Mouse (Mus musculus) induced T-regulatory cell, adult 2 months (primary cell): ENCODE results near the gene Cog6.

Source experiments
- DNase-seq: peaks from one replicate; pipeline ENCODE4 v3.0.0-alpha.2; 2012; ENCODE audit warnings: low read depth

Cog6 gene

GRCm38 (mm10) chr3:53016436-53017340 lies at the start of gene Cog6:
Cog6 (minus strand) TSS chr3:53017237.
- DNase-seq = peak; percentile 94

GRCm38 (mm10) chr3:53066095-53066372 lies 49.0 kb upstream of the Cog6 start:
- DNase-seq = no peak

- DNase-seq = no peak
These were observed 48.4 kb upstream of the Cog6 start for GRCm38 (mm10) chr3:53065267-53066094.

DNA sequence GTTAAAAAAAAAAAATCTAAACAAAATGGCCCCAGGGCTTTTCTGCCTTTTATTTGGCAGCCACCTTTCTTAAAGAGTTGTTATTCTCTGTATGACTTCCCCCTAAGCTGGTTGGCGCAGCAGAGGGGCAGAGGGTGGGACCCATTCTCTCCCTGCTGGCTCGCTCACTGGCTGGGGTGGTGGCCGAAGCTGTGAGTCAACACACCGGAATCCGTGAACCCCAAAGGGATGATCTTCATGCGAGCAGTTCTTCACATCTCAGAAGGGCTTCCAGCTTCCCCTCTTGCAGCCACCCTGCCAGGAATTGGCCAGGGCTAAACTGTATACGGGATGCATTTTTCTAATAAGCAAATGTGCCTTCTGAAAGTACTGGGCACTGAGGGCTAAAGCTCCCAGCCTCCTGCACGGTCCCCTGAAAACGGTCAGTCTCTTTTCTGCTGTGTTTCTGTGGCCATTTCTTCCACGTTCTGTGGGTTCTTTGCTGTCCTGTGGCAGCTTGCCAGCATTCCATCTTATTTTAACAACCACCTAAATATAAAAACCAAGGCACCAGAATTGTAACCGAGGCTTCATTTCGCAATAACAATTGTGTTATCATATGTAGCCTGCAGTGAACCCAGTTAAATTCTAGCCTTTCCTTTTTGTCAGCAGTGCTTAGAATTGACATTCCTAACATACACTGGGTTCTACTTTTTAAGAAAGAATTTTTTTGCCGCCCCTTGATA lies 46.5 kb upstream of the Cog6 start:
- DNase-seq = no peak

- DNase-seq = no peak
These were observed 42.9 kb upstream of the Cog6 start for GRCm38 (mm10) chr3:53059959-53060358.

GRCm38 (mm10) chr3:53056430-53056829 lies 39.4 kb upstream of the Cog6 start:
- DNase-seq = no peak

GRCm38 (mm10) chr3:53052385-53052784 lies 35.3 kb upstream of the Cog6 start:
- no peak for DNase-seq

- no peak for DNase-seq
These were observed 29.3 kb upstream of the Cog6 start for GRCm38 (mm10) chr3:53046371-53046770.

- no peak for DNase-seq
These were observed 28.7 kb upstream of the Cog6 start for GRCm38 (mm10) chr3:53045697-53046096.

GRCm38 (mm10) chr3:53044682-53045299 lies 27.8 kb upstream of the Cog6 start:
- DNase-seq = no peak

DNA sequence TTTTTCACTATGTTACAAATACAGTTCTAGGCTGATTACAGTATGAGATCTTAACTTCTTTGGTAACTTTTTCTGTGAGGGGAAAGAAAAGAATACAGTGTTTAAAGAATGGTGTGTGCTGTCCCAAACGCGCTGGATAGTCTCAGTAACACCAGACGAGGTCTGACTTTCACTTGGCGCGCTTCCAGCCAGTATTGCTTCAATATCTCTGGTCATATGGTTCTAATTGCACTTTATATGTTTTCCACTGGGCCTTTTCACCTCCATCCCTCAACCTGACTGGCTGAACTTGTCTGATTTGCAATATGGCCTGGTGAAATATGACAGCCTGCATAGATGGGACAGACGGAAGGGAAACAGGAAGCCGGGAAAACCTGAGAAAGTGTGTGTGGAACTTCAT lies 27.2 kb upstream of the Cog6 start:
- DNase-seq = no peak

DNA sequence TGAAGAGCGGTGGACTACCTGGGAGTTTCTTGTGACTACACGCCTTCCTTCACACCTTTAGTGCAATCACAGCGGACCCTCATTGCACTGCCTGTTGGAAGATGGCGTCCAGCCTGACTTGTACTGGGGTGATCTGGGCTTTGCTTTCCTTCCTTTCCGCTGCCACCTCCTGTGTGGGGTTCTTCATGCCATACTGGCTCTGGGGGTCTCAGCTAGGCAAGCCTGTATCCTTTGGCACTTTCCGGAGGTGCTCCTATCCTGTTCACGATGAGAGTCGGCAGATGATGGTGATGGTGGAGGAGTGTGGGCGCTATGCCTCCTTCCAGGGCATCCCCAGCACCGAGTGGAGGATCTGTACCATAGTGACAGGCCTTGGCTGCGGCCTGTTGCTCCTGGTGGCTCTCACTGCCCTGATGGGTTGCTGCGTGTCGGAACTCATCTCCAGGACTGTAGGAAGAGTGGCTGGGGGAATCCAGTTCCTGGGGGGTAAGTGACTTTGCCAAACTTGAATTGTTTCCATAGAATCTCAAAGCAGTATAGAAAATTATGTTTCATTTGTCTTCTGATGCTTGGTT lies 26.3 kb upstream of the Cog6 start:
- DNase-seq = no peak

- no peak for DNase-seq
These were observed 25.2 kb upstream of the Cog6 start for GRCm38 (mm10) chr3:53042240-53042567.

- peak; percentile 60 for DNase-seq
These were observed 24.6 kb upstream of the Cog6 start, which contains the start of gene Lhfp for GRCm38 (mm10) chr3:53041411-53042239. Lhfp (plus strand) TSS chr3:53041528.

- no peak for DNase-seq
These were observed 23.8 kb upstream of the Cog6 start for GRCm38 (mm10) chr3:53040593-53041410.

- DNase-seq = no peak
These were observed 22.7 kb upstream of the Cog6 start for GRCm38 (mm10) chr3:53039746-53040145.

GRCm38 (mm10) chr3:53038913-53039312 lies 21.9 kb upstream of the Cog6 start:
- DNase-seq = no peak

- peak; percentile 55 for DNase-seq
These were observed 19.9 kb upstream of the Cog6 start for GRCm38 (mm10) chr3:53036941-53037340.

GRCm38 (mm10) chr3:53036076-53036475 lies 19.0 kb upstream of the Cog6 start:
- no peak for DNase-seq

GRCm38 (mm10) chr3:53033448-53033847 lies 16.4 kb upstream of the Cog6 start:
- DNase-seq = peak; percentile 30
